9 mouse cellular contexts compared by ENCODE assay signal in genomic region chr8:114615908-114616307, GRCm38 (mm10).
DNase-seq lines count a peak whose midpoint lies in the region; TF ChIP-seq lines count a peak whose summit lies in the region.
"Had no signal": no experiment of that assay in that cellular context is flagged by ENCODE, and none has a peak within 500 bp of the region (broad histone marks: within the 10 kb centered on the region; RNA-seq: fewer than 3 reads in every experiment).

No protein-coding gene starts in this region.

- intact Hi-C loops in left cerebral cortex, adult 2 months (cut with DNase I), result no loop called here
- intact Hi-C loops in left cerebral cortex, postnatal 10 days (cut with DNase I), result no loop called here

- no peak overlapping the region for H3K27ac ChIP-seq in thymus, adult 2 months (ENCODE audit: control insufficient read depth, insufficient read depth, low read length)
- no peak overlapping the region for H3K27ac ChIP-seq in left cerebral cortex, adult 2 months
- H3K27ac ChIP-seq: hindbrain, embryonic 14.5 days; kidney, postnatal 0 days had no signal

- H3K27me3 ChIP-seq in thymus, adult 2 months (ENCODE audit: control insufficient read depth, insufficient read depth, low read length), result no peaks in the 10 kb centered on the region

- H3K4me1 ChIP-seq in thymus, adult 2 months (replicated peaks; ENCODE audit: control insufficient read depth, insufficient read depth, low read length), result no peaks in the 10 kb centered on the region

- DNase-seq in 416B (ENCODE audit: low read depth) (peak; percentile 82), NIH3T3 (ENCODE audit: low read depth) (peak; percentile 75)
- DNase-seq in gonadal fat pad, adult 2 months (ENCODE audit: low read depth), result peak; percentile 33
- DNase-seq in lung, postnatal 10 days, result peak; percentile 38
- DNase-seq in thymus, adult 2 months, result no peak
- DNase-seq in left cerebral cortex, adult 2 months (ENCODE audit: extremely low spot score in 1 of 2, low spot score in 2 of 2), result no peak
- no peak for DNase-seq in left cerebral cortex, postnatal 10 days (ENCODE audit: extremely low spot score in 1 of 2, low spot score in 2 of 2)

- H3K36me3 ChIP-seq in thymus, adult 2 months (ENCODE audit: control insufficient read depth, insufficient read depth, low read length), result no peaks in the 10 kb centered on the region

- WGBS in thymus, adult 2 months, result 93% methylated on average over 6 of the region's 6 CpGs

- no peak for TF ChIP-seq CTCF in thymus, adult 2 months (IDR thresholded peaks at IDR 0.05; ENCODE audit: borderline replicate concordance, control insufficient read depth, extremely low read depth, insufficient read depth, low read length, poor library complexity)
- TF ChIP-seq CTCF in left cerebral cortex, adult 2 months (IDR thresholded peaks at IDR 0.05), result no peak

- no peak overlapping the region for H3K4me3 ChIP-seq in thymus, adult 2 months (ENCODE audit: control insufficient read depth, insufficient read depth, low read length)
- H3K4me3 ChIP-seq in left cerebral cortex, adult 2 months, result no peak overlapping the region

- no peak for TF ChIP-seq POLR2A in thymus, adult 2 months (IDR thresholded peaks at IDR 0.05; ENCODE audit: control insufficient read depth, extremely low read depth, insufficient read depth, low read length, poor library complexity)

Comparison
In these comparisons a context has a peak if more than half of its experiments do, and no peak if none do; other contexts are left out.
1. DNase-seq: peak in 416B (single experiment), NIH3T3 (single experiment), gonadal fat pad, adult 2 months (single experiment) and lung, postnatal 10 days (single experiment); none in thymus, adult 2 months (single experiment), left cerebral cortex, adult 2 months (0 of 2) and left cerebral cortex, postnatal 10 days (0 of 2).